Mouse (Mus musculus): ENCODE data around the gene Smyd3. TPM values are rescaled to one million over a fixed set of nuclear protein-coding genes. Genes with fewer than 3 reads are reported as not detected.

Smyd3 gene
- polyA plus RNA-seq, 1 experiment, result 12.6 TPM

- DNase-seq (ENCODE audit: low read depth), result no peak
- no peak for TF ChIP-seq POLR2A (IDR thresholded peaks at IDR 0.05; ENCODE audit: borderline replicate concordance, extremely low read depth, insufficient read depth, insufficient read length, poor library complexity, severe bottlenecking)
- TF ChIP-seq CTCF (IDR thresholded peaks at IDR 0.05; ENCODE audit: borderline replicate concordance, extremely low read depth, insufficient read depth, insufficient read length), result no peak
These were observed 413.4 kb downstream of the Smyd3 start for GRCm38 (mm10) chr1:179104447-179104846.

GRCm38 (mm10) chr1:179096993-179097392, 420.8 kb downstream of the Smyd3 start:
- no peak for DNase-seq (ENCODE audit: low read depth)
- no peak for TF ChIP-seq CTCF (IDR thresholded peaks at IDR 0.05; ENCODE audit: borderline replicate concordance, extremely low read depth, insufficient read depth, insufficient read length)
- no peak for TF ChIP-seq POLR2A (IDR thresholded peaks at IDR 0.05; ENCODE audit: borderline replicate concordance, extremely low read depth, insufficient read depth, insufficient read length, poor library complexity, severe bottlenecking)

- DNase-seq (ENCODE audit: low read depth), result no peak
- TF ChIP-seq CTCF (IDR thresholded peaks at IDR 0.05; ENCODE audit: borderline replicate concordance, extremely low read depth, insufficient read depth, insufficient read length), result no peak
- no peak for TF ChIP-seq POLR2A (IDR thresholded peaks at IDR 0.05; ENCODE audit: borderline replicate concordance, extremely low read depth, insufficient read depth, insufficient read length, poor library complexity, severe bottlenecking)
These were observed 421.5 kb downstream of the Smyd3 start for GRCm38 (mm10) chr1:179096323-179096722.

GRCm38 (mm10) chr1:179089174-179089573, 428.7 kb downstream of the Smyd3 start:
- TF ChIP-seq POLR2A (IDR thresholded peaks at IDR 0.05; ENCODE audit: borderline replicate concordance, extremely low read depth, insufficient read depth, insufficient read length, poor library complexity, severe bottlenecking) (no peak), CTCF (IDR thresholded peaks at IDR 0.05; ENCODE audit: borderline replicate concordance, extremely low read depth, insufficient read depth, insufficient read length) (no peak)
- no peak for DNase-seq (ENCODE audit: low read depth)

GRCm38 (mm10) chr1:179087033-179087998, 430.5 kb downstream of the Smyd3 start:
- TF ChIP-seq CTCF (IDR thresholded peaks at IDR 0.05; ENCODE audit: borderline replicate concordance, extremely low read depth, insufficient read depth, insufficient read length) (peak; percentile 31; the same call in 1 of the 2 replicates), POLR2A (IDR thresholded peaks at IDR 0.05; ENCODE audit: borderline replicate concordance, extremely low read depth, insufficient read depth, insufficient read length, poor library complexity, severe bottlenecking) (no peak)
- peak; percentile 62 for DNase-seq (ENCODE audit: low read depth)

- no peak for DNase-seq (ENCODE audit: low read depth)
- TF ChIP-seq POLR2A (IDR thresholded peaks at IDR 0.05; ENCODE audit: borderline replicate concordance, extremely low read depth, insufficient read depth, insufficient read length, poor library complexity, severe bottlenecking), result no peak
- TF ChIP-seq CTCF (IDR thresholded peaks at IDR 0.05; ENCODE audit: borderline replicate concordance, extremely low read depth, insufficient read depth, insufficient read length), result no peak
These were observed 431.6 kb downstream of the Smyd3 start for GRCm38 (mm10) chr1:179086208-179086607.

GRCm38 (mm10) chr1:179083098-179083497, 434.7 kb downstream of the Smyd3 start:
- no peak for DNase-seq (ENCODE audit: low read depth)
- TF ChIP-seq POLR2A (IDR thresholded peaks at IDR 0.05; ENCODE audit: borderline replicate concordance, extremely low read depth, insufficient read depth, insufficient read length, poor library complexity, severe bottlenecking) (no peak), CTCF (IDR thresholded peaks at IDR 0.05; ENCODE audit: borderline replicate concordance, extremely low read depth, insufficient read depth, insufficient read length) (no peak)

- DNase-seq (ENCODE audit: low read depth), result no peak
- TF ChIP-seq CTCF (IDR thresholded peaks at IDR 0.05; ENCODE audit: borderline replicate concordance, extremely low read depth, insufficient read depth, insufficient read length) (no peak), POLR2A (IDR thresholded peaks at IDR 0.05; ENCODE audit: borderline replicate concordance, extremely low read depth, insufficient read depth, insufficient read length, poor library complexity, severe bottlenecking) (no peak)
These were observed 444.0 kb downstream of the Smyd3 start for GRCm38 (mm10) chr1:179073846-179074245.

GRCm38 (mm10) chr1:179072935-179073654, 444.7 kb downstream of the Smyd3 start:
- TF ChIP-seq POLR2A (IDR thresholded peaks at IDR 0.05; ENCODE audit: borderline replicate concordance, extremely low read depth, insufficient read depth, insufficient read length, poor library complexity, severe bottlenecking), result no peak
- TF ChIP-seq CTCF (IDR thresholded peaks at IDR 0.05; ENCODE audit: borderline replicate concordance, extremely low read depth, insufficient read depth, insufficient read length), result no peak
- peak; percentile 48 for DNase-seq (ENCODE audit: low read depth)

GRCm38 (mm10) chr1:179072406-179072805, 445.4 kb downstream of the Smyd3 start:
- TF ChIP-seq CTCF (IDR thresholded peaks at IDR 0.05; ENCODE audit: borderline replicate concordance, extremely low read depth, insufficient read depth, insufficient read length) (no peak), POLR2A (IDR thresholded peaks at IDR 0.05; ENCODE audit: borderline replicate concordance, extremely low read depth, insufficient read depth, insufficient read length, poor library complexity, severe bottlenecking) (no peak)
- no peak for DNase-seq (ENCODE audit: low read depth)

GRCm38 (mm10) chr1:179068990-179069389, 448.9 kb downstream of the Smyd3 start:
- DNase-seq (ENCODE audit: low read depth), result no peak
- no peak for TF ChIP-seq POLR2A (IDR thresholded peaks at IDR 0.05; ENCODE audit: borderline replicate concordance, extremely low read depth, insufficient read depth, insufficient read length, poor library complexity, severe bottlenecking)
- no peak for TF ChIP-seq CTCF (IDR thresholded peaks at IDR 0.05; ENCODE audit: borderline replicate concordance, extremely low read depth, insufficient read depth, insufficient read length)
